Mouse (Mus musculus) midbrain, embryonic 15.5 days (tissue): ENCODE results near the gene Sntb2. TPM values are rescaled to one million over a fixed set of nuclear protein-coding genes. Genes with fewer than 3 reads are reported as not detected.
A peak's percentile ranks its signal among the peaks of the same experiment; 100 is the strongest.

Source experiments
- ATAC-seq: fragments of 200-750 bp; cut with Nextera tagmentation; replicated peaks from 2 replicates; pipeline ENCODE4 v1.8.0; 2017; ENCODE audit warnings: moderate TSS enrichment
- H3K27ac ChIP-seq: fragments of 300-500 bp; sonication (generic); 2 replicates; pipeline ENCODE4 v1.5.1; 2015; ENCODE audit warnings: mild to moderate bottlenecking, inconsistent platforms
- H3K27me3 ChIP-seq: fragments of 300-500 bp; sonication (generic); replicated peaks from 2 replicates; pipeline ENCODE4 v1.6.1; 2015; ENCODE audit warnings: inconsistent platforms
- H3K36me3 ChIP-seq: fragments of 300-500 bp; sonication (generic); replicated peaks from 2 replicates; pipeline ENCODE4 v1.6.1; 2015; ENCODE audit warnings: inconsistent platforms
- H3K4me1 ChIP-seq: fragments of 300-500 bp; sonication (generic); 2 replicates; pipeline ENCODE4 v1.6.1; 2015; ENCODE audit warnings: inconsistent platforms
- H3K4me2 ChIP-seq: fragments of 300-500 bp; sonication (generic); 2 replicates; pipeline ENCODE4 v1.6.1; 2015; ENCODE audit warnings: inconsistent platforms, mild to moderate bottlenecking, moderate library complexity
- H3K4me3 ChIP-seq: fragments of 300-500 bp; sonication (generic); 2 replicates; pipeline ENCODE4 v1.5.1; 2015; ENCODE audit warnings: mild to moderate bottlenecking, inconsistent platforms
- H3K9ac ChIP-seq: fragments of 300-500 bp; sonication (generic); 2 replicates; pipeline ENCODE4 v1.6.1; 2015; ENCODE audit warnings: mild to moderate bottlenecking, inconsistent platforms
- H3K9me3 ChIP-seq: fragments of 300-500 bp; sonication (generic); 2 replicates; pipeline ENCODE4 v1.6.1; 2016; ENCODE audit warnings: inconsistent platforms
- WGBS: fragments of 180-500 bp; shearing (Covaris S2); methylation state at CpG from one replicate; pipeline ENCODE4 v1.1.7; 2015; ENCODE audit warnings: mixed read lengths; 5-methylcytosine and 5-hydroxymethylcytosine counted together
- polyA plus RNA-seq: library from polyadenylated mRNA; unstranded; fragments of >200 nt; fragmentation: Nextera tagmentation; extraction: Ambion mirVana; gene quantifications from 2 replicates; pipeline ENCODE4 v1.2.1, GENCODE M21; 2015

Sntb2 gene
- 5.2 and 5.8 TPM in 2 replicates for polyA plus RNA-seq

DNA sequence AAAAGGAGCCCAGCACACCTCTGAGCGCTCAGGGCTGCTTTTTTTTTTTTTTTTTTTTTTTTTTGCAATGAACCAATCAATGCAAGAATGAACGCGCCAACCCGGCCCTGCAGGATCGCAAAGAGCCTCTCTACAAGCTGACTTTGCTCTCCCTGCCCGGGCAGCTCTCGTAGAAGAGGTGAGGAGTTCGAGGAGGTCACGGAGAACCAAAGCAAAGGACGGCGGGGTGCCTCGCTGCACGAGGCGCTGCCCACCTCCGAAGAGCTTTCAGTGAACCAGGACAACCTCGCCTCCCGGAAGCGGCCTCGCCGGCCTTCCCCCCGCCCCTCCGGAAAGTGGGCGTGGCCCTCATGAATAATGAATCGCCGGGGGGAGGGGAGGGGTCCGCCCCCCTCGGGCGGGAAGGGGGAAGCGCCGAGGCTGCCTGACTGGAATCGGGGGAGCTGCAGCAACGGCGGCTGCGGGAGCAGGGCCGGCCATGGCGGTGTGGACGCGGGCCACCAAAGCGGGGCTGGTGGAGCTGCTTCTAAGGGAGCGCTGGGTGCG is at the start of gene Sntb2:
Sntb2 (plus strand) TSS at position 427 of the 546 bp plus-strand sequence.
- Histone ChIP-seq H3K4me3 (peak within 1 kb of the TSS; percentile 68), H3K36me3 (no peaks in the 10 kb centered on the region), H3K9ac (peak within 1 kb of the TSS; percentile 71), H3K4me1 (peaks cover 28% of the 10 kb centered on the region), H3K4me2 (peak within 1 kb of the TSS; percentile 86), H3K27me3 (peaks cover 11% of the 10 kb centered on the region; the same call in 1 of the 2 replicates), H3K27ac (peak within 1 kb of the TSS; percentile 85), H3K9me3 (no peaks in the 10 kb centered on the region)
- peak; percentile 92 for ATAC-seq
- WGBS: under 1% methylated on average over 40 of the region's 41 CpGs

DNA sequence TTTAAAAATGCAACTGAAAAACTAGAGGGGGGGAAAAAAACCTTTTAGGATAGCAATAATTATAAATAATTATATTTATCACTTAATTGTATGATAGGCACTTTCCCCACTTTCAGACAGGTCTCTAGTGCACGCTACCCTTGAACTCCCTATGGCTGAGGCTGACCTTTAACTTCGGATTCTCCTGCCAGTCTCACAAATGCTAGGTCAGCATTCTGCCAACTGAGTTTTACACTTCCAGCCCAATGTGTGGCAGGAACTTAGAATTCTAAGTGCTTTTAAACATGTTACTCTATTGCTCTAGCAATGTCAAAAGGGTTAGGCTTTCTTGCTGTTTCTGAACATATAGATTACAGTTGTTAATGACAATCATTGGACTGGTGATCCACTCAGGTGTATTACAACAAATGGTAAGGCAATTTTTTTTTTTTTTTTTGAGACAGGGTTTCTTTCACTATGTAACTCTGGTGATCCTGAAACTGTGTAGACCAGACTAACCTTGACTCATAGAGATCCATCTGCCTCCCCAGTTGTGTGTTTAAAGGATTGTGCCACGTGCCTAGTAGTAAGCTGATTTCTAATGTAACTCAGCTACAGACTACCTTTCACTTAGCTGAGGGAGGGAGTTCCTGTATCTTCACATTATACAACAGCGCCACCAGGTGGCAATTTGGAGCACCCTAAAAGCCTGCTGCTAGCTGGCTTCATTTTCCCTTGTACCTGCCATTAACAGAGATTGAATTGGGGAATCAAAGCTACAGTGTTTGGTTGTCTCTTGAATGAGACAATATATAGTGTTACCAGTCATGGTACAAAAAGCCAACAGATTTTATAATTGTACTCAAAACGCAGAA is 48.0 kb upstream of the Sntb2 start:
- peak; percentile 67; the same call in 1 of the 2 replicates for ATAC-seq
- Histone ChIP-seq H3K4me2 (no peak overlapping the region), H3K9ac (no peak overlapping the region), H3K27me3 (no peaks in the 10 kb centered on the region), H3K4me3 (no peak overlapping the region), H3K4me1 (peaks cover 12% of the 10 kb centered on the region), H3K36me3 (peaks cover 21% of the 10 kb centered on the region; the same call in 1 of the 2 replicates), H3K9me3 (no peaks in the 10 kb centered on the region), H3K27ac (no peak overlapping the region)
- 46% methylated on average over 5 of the region's 5 CpGs for WGBS

DNA sequence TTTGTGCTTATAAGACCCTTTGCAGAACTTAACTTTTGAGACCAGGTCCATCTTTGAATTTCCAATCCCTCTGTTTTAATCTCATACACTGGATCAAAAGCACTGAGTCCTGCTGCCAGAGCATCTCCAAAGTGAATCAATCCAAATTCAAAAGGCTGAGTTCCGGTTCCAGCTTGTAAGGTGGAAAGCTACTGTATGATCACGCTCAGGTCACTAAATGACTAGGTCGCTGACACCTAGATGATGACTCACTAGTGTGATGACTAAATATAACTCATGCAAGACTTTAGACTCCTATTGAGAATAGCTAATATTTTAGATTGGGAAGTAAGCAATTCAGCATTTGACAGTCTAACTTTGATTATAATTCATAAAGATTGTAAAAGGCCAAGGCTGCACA is 46.7 kb upstream of the Sntb2 start:
- no peaks in the 10 kb centered on the region for H3K9me3 ChIP-seq
- H3K4me3 ChIP-seq: no peak overlapping the region
- no peak overlapping the region for H3K9ac ChIP-seq
- 88% methylated on average over 3 of the region's 3 CpGs for WGBS
- H3K27me3 ChIP-seq: no peaks in the 10 kb centered on the region
- no peak overlapping the region for H3K4me2 ChIP-seq
- peaks cover 12% of the 10 kb centered on the region; the same call in 1 of the 2 replicates for H3K36me3 ChIP-seq
- no peak for ATAC-seq
- H3K27ac ChIP-seq: no peak overlapping the region
- peaks cover 13% of the 10 kb centered on the region for H3K4me1 ChIP-seq

DNA sequence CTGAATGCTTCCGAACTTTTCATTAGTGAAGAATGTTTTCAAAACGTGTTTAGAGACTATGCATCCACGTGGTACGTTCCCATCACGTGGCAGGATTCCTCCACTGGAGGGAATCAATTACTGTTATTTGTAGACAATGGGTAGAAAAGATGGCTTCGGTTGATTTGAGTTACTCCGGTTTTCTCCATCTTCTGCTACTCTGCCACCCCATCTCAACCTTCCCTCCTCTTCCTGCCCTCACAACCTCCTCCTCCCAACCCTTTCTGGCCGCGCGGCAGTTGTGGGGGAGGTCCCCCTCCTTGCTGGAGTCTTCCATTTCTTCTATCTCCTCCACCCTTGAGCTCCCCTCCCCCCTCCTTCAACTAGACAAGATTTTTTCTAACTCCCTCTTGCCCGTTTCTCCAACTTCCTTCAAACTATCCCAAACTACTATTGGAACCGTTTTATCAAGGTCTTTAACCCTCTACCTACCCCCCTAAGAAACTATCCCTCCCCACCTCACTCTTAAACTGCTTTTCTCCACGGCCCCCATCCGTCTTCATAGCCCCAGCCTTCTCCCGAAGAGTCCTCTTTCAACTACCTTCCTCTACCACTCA is 43.2 kb upstream of the Sntb2 start:
- H3K27ac ChIP-seq: peak overlapping the region; percentile 96
- H3K9ac ChIP-seq: peak overlapping the region; percentile 95
- peak overlapping the region; percentile 89 for H3K4me2 ChIP-seq
- WGBS: under 1% methylated on average over 15 of the region's 15 CpGs
- H3K4me3 ChIP-seq: peak overlapping the region; percentile 100
- H3K9me3 ChIP-seq: no peaks in the 10 kb centered on the region
- H3K27me3 ChIP-seq: no peaks in the 10 kb centered on the region
- peaks cover 26% of the 10 kb centered on the region for H3K4me1 ChIP-seq
- no peak for ATAC-seq
- H3K36me3 ChIP-seq: no peaks in the 10 kb centered on the region; the same call in 1 of the 2 replicates

DNA sequence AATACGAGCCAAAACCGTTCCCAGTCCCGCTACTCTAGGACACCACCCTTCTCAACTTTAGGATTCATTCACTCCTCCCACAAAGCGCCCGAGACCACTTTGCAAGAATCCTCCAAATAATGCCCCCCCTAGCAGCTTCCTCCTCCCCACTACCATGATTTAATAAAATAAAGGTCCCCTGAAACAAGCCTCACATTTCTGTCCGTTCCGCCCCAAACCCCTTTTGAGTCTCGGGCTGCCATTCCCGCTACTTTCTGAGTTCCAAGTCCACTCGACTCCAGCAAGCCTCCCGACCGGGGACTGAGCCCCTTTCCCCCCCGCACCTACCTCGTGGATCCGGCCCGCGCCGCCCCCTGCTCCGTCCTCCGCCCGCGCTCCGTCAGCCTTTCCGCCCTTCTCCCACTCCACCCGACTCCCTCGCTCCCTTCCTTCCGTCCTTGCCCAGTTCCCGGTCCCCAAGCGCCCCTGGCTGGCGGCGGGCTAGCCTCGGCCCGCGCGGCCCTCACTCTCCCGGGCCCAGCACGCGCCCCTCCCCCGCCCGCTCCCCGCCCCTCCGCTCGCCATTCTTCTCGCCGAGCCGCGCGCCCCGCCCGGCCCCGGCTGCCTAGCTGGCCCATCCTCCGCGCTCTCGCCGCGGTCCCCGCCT is 42.6 kb upstream of the Sntb2 start:
- ATAC-seq: peak; percentile 85

DNA sequence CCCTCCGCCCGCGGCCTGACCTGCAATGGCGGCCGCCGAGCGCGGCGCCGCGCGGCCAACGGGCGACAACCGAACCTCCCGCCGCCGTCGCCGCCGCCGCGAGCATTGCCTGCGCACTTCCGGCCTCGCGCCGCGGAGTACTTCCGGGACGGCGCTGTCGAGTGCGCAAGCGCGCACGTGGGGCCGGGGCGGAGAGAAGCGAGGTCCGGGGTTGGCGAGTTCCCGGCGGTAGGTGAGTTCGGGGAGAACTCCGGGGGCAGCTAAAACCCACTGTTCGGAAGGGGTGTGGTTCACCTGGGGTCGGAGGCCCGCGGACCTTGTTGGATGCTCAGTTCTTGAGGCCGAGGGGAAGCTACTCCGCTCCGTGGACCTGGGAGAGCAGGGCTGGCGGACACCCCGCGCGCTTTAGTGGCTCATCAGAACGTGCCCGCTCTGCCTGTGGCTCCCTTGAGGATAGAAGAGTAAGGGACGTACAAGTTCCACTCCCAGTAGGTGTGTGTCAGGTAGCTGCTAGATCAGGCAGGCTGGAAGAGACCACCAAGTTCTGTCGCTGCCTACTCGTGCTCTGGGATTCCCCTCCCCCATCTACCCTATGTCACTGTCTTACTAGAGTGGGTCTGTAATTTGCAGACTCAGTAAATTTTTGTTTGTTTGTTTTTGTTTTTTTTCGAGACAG is 41.9 kb upstream of the Sntb2 start, which contains the start of gene Utp4:
Utp4 (plus strand) TSS at position 156 of the 676 bp plus-strand sequence.
- no peaks in the 10 kb centered on the region for H3K9me3 ChIP-seq
- H3K4me1 ChIP-seq: peaks cover 23% of the 10 kb centered on the region
- no peaks in the 10 kb centered on the region for H3K27me3 ChIP-seq
- ATAC-seq: peak; percentile 95
- peak within 1 kb of the TSS; percentile 96 for H3K27ac ChIP-seq
- peak within 1 kb of the TSS; percentile 89 for H3K4me2 ChIP-seq
- peak within 1 kb of the TSS; percentile 100 for H3K4me3 ChIP-seq
- peaks cover 6% of the 10 kb centered on the region; the same call in 1 of the 2 replicates for H3K36me3 ChIP-seq
- H3K9ac ChIP-seq: peak within 1 kb of the TSS; percentile 95
- under 1% methylated on average over 63 of the region's 63 CpGs for WGBS

More for the DNA sequence above, 42.6 kb upstream of the Sntb2 start:
- H3K4me2 ChIP-seq: peak overlapping the region; percentile 89
- no peaks in the 10 kb centered on the region for H3K27me3 ChIP-seq
- peaks cover 26% of the 10 kb centered on the region for H3K4me1 ChIP-seq
- peak overlapping the region; percentile 96 for H3K27ac ChIP-seq
- H3K9me3 ChIP-seq: no peaks in the 10 kb centered on the region
- under 1% methylated on average over 44 of the region's 57 CpGs for WGBS
- H3K9ac ChIP-seq: peak overlapping the region; percentile 95
- H3K4me3 ChIP-seq: peak overlapping the region; percentile 100
- no peaks in the 10 kb centered on the region; the same call in 1 of the 2 replicates for H3K36me3 ChIP-seq

DNA sequence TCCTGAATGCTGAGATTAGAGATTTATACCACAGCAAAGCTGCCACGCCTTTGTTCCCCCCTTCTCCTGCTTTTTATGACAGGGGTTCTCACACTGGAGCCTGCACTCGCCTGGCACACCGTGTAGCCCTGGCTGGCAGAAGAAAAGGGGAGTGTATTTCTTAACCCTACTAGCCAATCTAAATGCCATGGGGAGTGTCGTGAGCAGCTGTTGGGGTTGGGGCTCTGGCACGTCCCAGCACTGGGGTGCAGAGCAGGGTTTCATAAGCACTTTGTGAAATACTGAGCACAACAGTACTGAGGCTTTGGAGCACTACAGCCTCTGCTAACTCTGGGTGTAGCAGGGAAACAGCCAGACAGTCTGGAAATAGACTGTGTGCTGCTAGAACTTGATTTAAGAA is 36.1 kb upstream of the Sntb2 start:
- Histone ChIP-seq H3K9ac (no peak overlapping the region), H3K4me2 (no peak overlapping the region), H3K4me1 (peaks cover 6% of the 10 kb centered on the region), H3K9me3 (no peaks in the 10 kb centered on the region), H3K27ac (no peak overlapping the region), H3K4me3 (no peak overlapping the region), H3K27me3 (no peaks in the 10 kb centered on the region), H3K36me3 (peaks cover 50% of the 10 kb centered on the region)
- WGBS: 88% methylated on average over 5 of the region's 5 CpGs
- ATAC-seq: no peak

DNA sequence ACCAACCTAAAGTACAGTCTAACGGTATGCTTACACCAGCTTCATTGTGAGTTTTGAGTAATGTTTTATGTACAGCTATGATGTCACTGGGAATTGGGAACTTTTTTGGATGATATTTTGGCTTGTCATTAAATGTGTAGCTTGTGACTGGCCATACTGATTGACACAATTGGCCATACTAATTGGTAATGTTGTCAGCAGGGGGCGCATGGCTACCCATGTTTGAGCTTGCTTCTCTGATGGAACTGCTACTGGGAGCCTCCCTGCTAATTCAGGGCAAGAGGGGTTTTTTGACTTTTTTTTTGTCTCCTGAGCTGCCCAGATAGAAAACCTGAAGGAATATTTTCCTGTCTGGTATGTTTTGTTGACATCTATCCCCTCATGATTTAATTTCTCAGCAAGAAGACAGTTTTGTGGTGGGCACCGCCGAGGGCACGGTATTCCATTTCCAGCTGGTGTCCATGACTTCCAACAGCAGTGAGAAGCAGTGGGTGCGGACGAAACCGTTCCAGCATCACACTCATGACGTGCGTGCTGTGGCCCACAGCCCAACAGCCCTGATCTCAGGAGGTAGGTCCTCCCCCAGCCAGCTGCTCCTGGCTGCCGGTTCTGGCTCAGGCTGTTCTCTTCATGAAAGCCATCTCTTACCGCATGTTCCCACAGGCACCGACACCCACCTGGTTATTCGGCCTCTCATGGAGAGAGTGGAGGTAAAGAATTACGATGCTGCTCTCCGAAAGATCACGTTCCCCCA is 29.6 kb upstream of the Sntb2 start:
- H3K9ac ChIP-seq: no peak overlapping the region
- no peaks in the 10 kb centered on the region for H3K27me3 ChIP-seq
- peaks cover 43% of the 10 kb centered on the region for H3K36me3 ChIP-seq
- ATAC-seq: no peak
- H3K4me3 ChIP-seq: no peak overlapping the region
- H3K9me3 ChIP-seq: no peaks in the 10 kb centered on the region
- 94% methylated on average over 17 of the region's 17 CpGs for WGBS
- no peaks in the 10 kb centered on the region for H3K4me1 ChIP-seq
- H3K4me2 ChIP-seq: no peak overlapping the region
- H3K27ac ChIP-seq: no peak overlapping the region

DNA sequence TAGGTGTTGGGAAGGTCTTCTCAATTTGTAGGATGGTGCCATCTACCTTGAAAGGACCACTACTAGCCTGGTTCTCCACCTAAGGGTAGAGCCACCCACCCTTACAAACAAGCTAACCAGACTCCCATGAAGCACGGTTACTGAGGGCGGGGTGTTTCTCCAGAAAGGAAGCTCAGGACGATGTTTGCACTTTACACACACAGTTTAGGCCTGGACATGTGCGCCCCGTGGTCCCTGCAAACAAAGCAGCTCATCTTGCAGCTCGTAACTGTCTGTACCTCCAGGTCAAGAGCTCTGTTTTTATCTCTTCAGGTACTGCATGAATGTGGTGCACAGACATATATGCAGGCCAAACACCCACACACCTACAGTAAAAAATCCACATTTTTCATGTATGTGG is 28.9 kb upstream of the Sntb2 start:
- no peak overlapping the region for H3K4me2 ChIP-seq
- no peaks in the 10 kb centered on the region for H3K9me3 ChIP-seq
- H3K4me1 ChIP-seq: no peaks in the 10 kb centered on the region
- no peak overlapping the region for H3K27ac ChIP-seq
- H3K9ac ChIP-seq: no peak overlapping the region
- H3K36me3 ChIP-seq: peaks cover 38% of the 10 kb centered on the region
- H3K27me3 ChIP-seq: no peaks in the 10 kb centered on the region
- no peak overlapping the region for H3K4me3 ChIP-seq
- WGBS: 95% methylated on average over 6 of the region's 6 CpGs
- no peak for ATAC-seq

DNA sequence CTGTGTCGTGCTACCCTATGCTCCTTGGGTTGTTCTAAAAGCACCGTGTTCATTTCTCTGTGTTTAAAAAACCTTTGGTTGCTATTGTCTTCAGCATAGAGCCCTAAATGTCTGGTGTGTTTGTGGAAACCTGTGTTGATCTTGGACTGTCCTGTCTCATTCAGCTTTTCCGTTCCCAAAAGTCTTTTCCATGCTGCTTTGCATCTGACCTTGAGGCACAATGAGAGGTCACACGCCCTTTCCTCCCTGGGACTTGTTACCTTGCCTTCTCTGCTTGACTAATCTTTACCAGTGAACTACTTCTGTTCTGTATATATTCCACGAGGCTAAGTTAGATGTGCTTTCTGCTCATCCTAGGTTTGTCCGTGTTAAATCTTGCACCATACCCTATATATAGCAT is 28.1 kb upstream of the Sntb2 start:
- Histone ChIP-seq H3K4me3 (no peak overlapping the region), H3K27me3 (no peaks in the 10 kb centered on the region), H3K4me1 (no peaks in the 10 kb centered on the region), H3K27ac (no peak overlapping the region), H3K9ac (no peak overlapping the region), H3K9me3 (no peaks in the 10 kb centered on the region), H3K4me2 (no peak overlapping the region), H3K36me3 (peaks cover 35% of the 10 kb centered on the region)
- 90% methylated on average over 6 of the region's 6 CpGs for WGBS
- ATAC-seq: no peak

DNA sequence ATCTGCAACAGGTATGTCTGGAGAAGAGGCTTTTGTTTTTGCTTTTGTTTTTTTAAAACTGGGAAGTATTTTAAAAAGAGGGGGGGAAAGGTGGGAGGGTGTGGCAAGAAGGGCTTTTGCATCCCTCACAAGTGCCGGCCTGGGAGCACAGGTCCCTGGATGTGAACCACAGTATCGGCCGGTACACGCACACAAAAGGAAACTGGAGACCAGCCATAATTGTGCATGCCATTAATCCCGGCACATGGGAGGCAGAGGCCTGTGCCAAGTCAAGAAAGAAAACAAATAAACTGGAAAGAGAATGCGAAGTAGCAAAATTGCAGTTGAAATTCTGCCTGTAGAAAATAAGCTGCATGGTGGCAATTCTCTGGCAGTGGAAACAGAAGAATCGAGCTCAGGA is 27.3 kb upstream of the Sntb2 start:
- H3K9ac ChIP-seq: no peak overlapping the region
- no peaks in the 10 kb centered on the region for H3K27me3 ChIP-seq
- H3K4me2 ChIP-seq: no peak overlapping the region
- H3K4me1 ChIP-seq: no peaks in the 10 kb centered on the region
- H3K9me3 ChIP-seq: no peaks in the 10 kb centered on the region
- H3K36me3 ChIP-seq: peaks cover 32% of the 10 kb centered on the region
- no peak overlapping the region for H3K27ac ChIP-seq
- no peak overlapping the region for H3K4me3 ChIP-seq
- ATAC-seq: no peak
- WGBS: 89% methylated on average over 7 of the region's 7 CpGs
